Mouse (Mus musculus): ENCODE measurements around the gene Cdkal1.

DNA sequence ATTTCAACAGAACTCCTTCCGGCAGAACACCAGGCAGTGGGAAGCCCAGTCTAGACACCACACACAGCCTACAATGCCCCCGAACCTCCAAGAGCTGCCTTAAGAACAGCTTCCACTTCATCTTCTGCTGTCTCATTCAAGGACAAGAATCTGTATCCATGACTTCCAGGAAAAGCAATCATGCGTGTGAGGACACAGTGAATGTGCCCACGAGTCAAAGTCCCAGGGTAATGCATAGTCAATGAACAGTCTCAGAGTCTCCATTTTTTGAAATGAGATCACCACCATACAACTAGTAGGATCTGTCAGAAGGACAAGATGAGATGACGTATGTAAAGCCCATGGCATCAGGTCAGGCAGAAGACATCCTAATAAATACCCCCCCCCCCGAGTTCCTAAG, 51.4 kb downstream of the Cdkal1 start:
- TF ChIP-seq CTCF (IDR thresholded peaks at IDR 0.05; ENCODE audit: extremely low read depth, insufficient read length, insufficient replicate concordance, low read depth, low read length) (no peak), POLR2A (IDR thresholded peaks at IDR 0.05; ENCODE audit: low read depth, low read length) (no peak)

Data from small intestine, adult 2 months (tissue).